Mouse (Mus musculus) embryonic fibroblast, embryonic 13.5 days (primary cell): Measurements from ENCODE around the gene Kcnma1. TPM values are rescaled to one million over a fixed set of nuclear protein-coding genes. Genes with fewer than 3 reads are reported as not detected.

Source experiments
- H3K27ac ChIP-seq: 2 replicates; pipeline ENCODE4 v1.5.1; 2012; ENCODE audit warnings: low read length, control low read depth, inconsistent platforms; ENCODE audit not compliant: insufficient read depth
- H3K4me1 ChIP-seq: 2 replicates; pipeline ENCODE4 v1.6.1; 2011; ENCODE audit warnings: low read length; ENCODE audit not compliant: control insufficient read depth, insufficient read depth
- H3K4me3 ChIP-seq: 2 replicates; pipeline ENCODE4 v1.5.1; 2011; ENCODE audit warnings: mild to moderate bottlenecking, control low read depth, low read length; ENCODE audit not compliant: insufficient read depth
- CTCF ChIP-seq: IDR thresholded peaks from 2 replicates; pipeline ENCODE4 v1.5.1; 2011; ENCODE audit warnings: mild to moderate bottlenecking, control low read depth, low read length, moderate library complexity, borderline replicate concordance; ENCODE audit not compliant: insufficient read depth
- POLR2A ChIP-seq: IDR thresholded peaks from 2 replicates; pipeline ENCODE4 v1.6.1; 2011; ENCODE audit warnings: low read depth, mild to moderate bottlenecking, control low read depth, low read length, moderate library complexity
- polyA plus RNA-seq: library from polyadenylated mRNA; stranded (reverse); fragments of >200 nt; gene quantifications from 2 replicates; pipeline ENCODE4 v1.2.4, GENCODE M21; 2011; ENCODE audit warnings: low read depth; ENCODE audit not compliant: missing spikeins, insufficient read length

The Kcnma1 gene
- polyA plus RNA-seq, 1 experiment: 5.9 TPM

GRCm38 (mm10) chr14:23391566-23391965, 622.7 kb downstream of the Kcnma1 start:
- no peak for TF ChIP-seq POLR2A
- H3K27ac ChIP-seq: no peak overlapping the region
- no peaks in the 10 kb centered on the region for H3K4me1 ChIP-seq
- no peak overlapping the region for H3K4me3 ChIP-seq

DNA sequence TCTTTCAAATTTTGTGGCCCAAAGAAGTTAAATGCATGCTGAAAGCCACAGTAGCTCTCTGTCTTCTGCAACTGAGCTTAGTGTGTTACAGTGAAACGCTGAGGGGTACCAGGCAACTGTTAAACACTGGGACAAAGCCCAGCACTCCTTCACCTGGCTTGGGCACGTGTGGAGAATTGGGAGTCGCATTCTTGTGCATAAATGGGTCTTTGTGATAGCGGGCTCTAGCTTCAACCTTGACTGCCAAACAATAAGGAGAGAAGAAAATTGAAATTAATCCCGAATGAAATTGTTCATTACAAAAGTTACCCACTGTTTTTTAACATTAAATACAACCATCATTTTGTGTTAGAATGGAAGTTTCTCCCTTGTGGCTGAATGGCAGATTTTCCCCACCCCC, 623.5 kb downstream of the Kcnma1 start:
- H3K4me1 ChIP-seq: no peaks in the 10 kb centered on the region
- no peak for TF ChIP-seq CTCF
- no peak for TF ChIP-seq POLR2A
- H3K4me3 ChIP-seq: no peak overlapping the region
- H3K27ac ChIP-seq: no peak overlapping the region

- no peak overlapping the region for H3K27ac ChIP-seq
- H3K4me3 ChIP-seq: no peak overlapping the region
- no peaks in the 10 kb centered on the region for H3K4me1 ChIP-seq
- TF ChIP-seq CTCF (no peak), POLR2A (no peak)
Observed at GRCm38 (mm10) chr14:23390161-23390560, 624.1 kb downstream of the Kcnma1 start.

- Histone ChIP-seq H3K27ac (no peak overlapping the region), H3K4me3 (no peak overlapping the region), H3K4me1 (no peaks in the 10 kb centered on the region)
- no peak for TF ChIP-seq CTCF
- no peak for TF ChIP-seq POLR2A
Observed at GRCm38 (mm10) chr14:23386786-23387185, 627.5 kb downstream of the Kcnma1 start.

GRCm38 (mm10) chr14:23385776-23386608, 628.3 kb downstream of the Kcnma1 start:
- Histone ChIP-seq H3K4me1 (no peaks in the 10 kb centered on the region), H3K27ac (no peak overlapping the region), H3K4me3 (no peak overlapping the region)
- no peak for TF ChIP-seq POLR2A
- TF ChIP-seq CTCF: no peak

DNA sequence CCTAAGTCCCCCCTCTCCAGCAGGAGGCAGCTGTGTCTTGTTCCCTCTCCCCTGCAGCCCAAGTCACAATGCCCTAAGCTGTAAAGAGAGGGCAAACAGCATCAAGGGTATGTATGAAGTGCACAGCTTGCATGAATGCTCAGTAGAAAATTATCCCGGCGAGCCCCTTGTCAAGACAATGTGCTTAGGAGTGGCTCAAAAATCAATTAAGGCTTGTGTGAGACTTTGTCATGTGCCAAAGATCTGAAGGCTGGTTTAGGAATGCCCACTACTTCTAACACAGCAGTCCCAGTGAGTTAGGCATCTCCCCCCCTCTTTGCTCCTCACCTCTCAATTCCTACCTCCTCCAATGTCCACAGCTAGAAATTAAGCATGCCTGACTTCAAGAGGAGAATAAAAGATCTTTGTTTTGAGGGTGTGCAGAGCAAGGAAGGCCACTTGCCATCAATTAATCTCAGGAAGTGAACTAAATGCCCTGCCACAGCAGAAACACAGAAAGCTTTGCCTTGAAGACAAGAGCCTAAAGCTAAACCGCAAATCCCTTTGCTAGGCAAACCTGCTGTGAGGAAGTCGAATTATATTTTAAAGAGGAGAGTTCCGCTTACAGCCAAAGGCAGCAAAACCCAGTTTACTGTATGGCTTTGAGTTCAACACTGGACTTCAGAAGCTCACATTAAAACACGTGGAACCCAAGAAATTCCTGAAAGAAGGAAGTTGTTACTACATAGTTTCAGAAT, 635.8 kb downstream of the Kcnma1 start:
- no peak overlapping the region for H3K4me3 ChIP-seq
- H3K27ac ChIP-seq: no peak overlapping the region
- no peak for TF ChIP-seq CTCF
- TF ChIP-seq POLR2A: no peak
- no peaks in the 10 kb centered on the region for H3K4me1 ChIP-seq

- H3K4me1 ChIP-seq: no peaks in the 10 kb centered on the region
- H3K4me3 ChIP-seq: no peak overlapping the region
- no peak for TF ChIP-seq CTCF
- TF ChIP-seq POLR2A: no peak
Observed at GRCm38 (mm10) chr14:23372021-23372420, 642.3 kb downstream of the Kcnma1 start.

GRCm38 (mm10) chr14:23360491-23360995, 653.7 kb downstream of the Kcnma1 start:
- no peaks in the 10 kb centered on the region for H3K4me1 ChIP-seq
- H3K4me3 ChIP-seq: no peak overlapping the region
- H3K27ac ChIP-seq: no peak overlapping the region
- TF ChIP-seq CTCF (no peak), POLR2A (no peak)

More at GRCm38 (mm10) chr14:23372021-23372420, 642.3 kb downstream of the Kcnma1 start:
- no peak overlapping the region for H3K27ac ChIP-seq

- no peak for TF ChIP-seq CTCF
- TF ChIP-seq POLR2A: no peak
- H3K4me3 ChIP-seq: no peak overlapping the region
Observed at GRCm38 (mm10) chr14:23358776-23359175, 655.5 kb downstream of the Kcnma1 start.

More at GRCm38 (mm10) chr14:23358776-23359175, 655.5 kb downstream of the Kcnma1 start:
- Histone ChIP-seq H3K4me1 (no peaks in the 10 kb centered on the region), H3K27ac (no peak overlapping the region)
